Mouse (Mus musculus) olfactory bulb, adult 2 months (tissue): Measurements from ENCODE around the gene Obsl1. TPM values are rescaled to one million over a fixed set of nuclear protein-coding genes. Genes with fewer than 3 reads are reported as not detected.

ENCODE experiments used
- H3K27ac ChIP-seq: fragments of 200-500 bp; 2 replicates; pipeline ENCODE4 v1.5.1; 2012; ENCODE audit warnings: low read depth, low read length; ENCODE audit not compliant: insufficient read depth
- H3K4me1 ChIP-seq: fragments of 200-500 bp; 2 replicates; pipeline ENCODE4 v1.6.1; 2012; ENCODE audit warnings: low read length; ENCODE audit not compliant: control insufficient read depth, insufficient read depth
- H3K4me3 ChIP-seq: fragments of 200-500 bp; 2 replicates; pipeline ENCODE4 v1.5.1; 2012; ENCODE audit warnings: mild to moderate bottlenecking, low read depth, low read length, moderate library complexity; ENCODE audit not compliant: insufficient read depth
- CTCF ChIP-seq: fragments of 200-500 bp; IDR thresholded peaks from 2 replicates; pipeline ENCODE4 v1.5.1; 2012; ENCODE audit warnings: low read depth, mild to moderate bottlenecking, low read length, moderate library complexity; ENCODE audit not compliant: insufficient read depth
- POLR2A ChIP-seq: fragments of 200-500 bp; IDR thresholded peaks from 2 replicates; pipeline ENCODE4 v1.6.1; 2012; ENCODE audit warnings: mild to moderate bottlenecking, low read depth, low read length, moderate library complexity; ENCODE audit not compliant: insufficient read depth
- WGBS: fragments of 180-500 bp; shearing (Covaris S2); methylation state at CpG from one replicate; pipeline ENCODE4 v1.1.7; 2018; 5-methylcytosine and 5-hydroxymethylcytosine counted together
- polyA plus RNA-seq: library from polyadenylated mRNA; stranded (reverse); fragments of >200 nt; gene quantifications from 2 replicates; pipeline ENCODE4 v1.2.4, GENCODE M21; 2012; ENCODE audit warnings: low replicate concordance; ENCODE audit not compliant: missing spikeins, insufficient read depth, insufficient read length

The Obsl1 gene
- polyA plus RNA-seq, 1 experiment, result not detected

DNA sequence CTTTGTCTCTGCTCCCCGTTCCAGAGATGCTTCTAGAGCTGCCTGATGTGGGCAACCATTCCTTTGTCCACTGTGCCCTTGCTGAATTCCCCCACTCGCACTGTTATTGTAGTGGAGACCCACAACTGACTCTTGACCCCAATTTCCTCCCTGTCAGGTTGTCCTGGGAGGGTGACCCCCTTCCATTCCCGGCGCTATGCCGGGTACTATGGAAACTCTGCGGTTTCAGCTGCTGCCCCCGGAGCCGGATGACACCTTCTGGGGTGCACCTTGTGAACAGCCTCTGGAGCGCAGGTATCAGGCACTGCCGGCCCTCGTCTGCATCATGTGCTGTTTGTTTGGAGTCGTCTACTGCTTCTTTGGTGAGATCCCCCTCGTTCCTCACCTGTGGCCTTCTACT, 26.2 kb downstream of the Obsl1 start:
- Histone ChIP-seq H3K4me1 (peaks cover 28% of the 10 kb centered on the region), H3K27ac (peak overlapping the region; percentile 76), H3K4me3 (peak overlapping the region; percentile 82)
- 9% methylated on average over 13 of the region's 13 CpGs for WGBS
- TF ChIP-seq CTCF, result no peak
- TF ChIP-seq POLR2A, result no peak

DNA sequence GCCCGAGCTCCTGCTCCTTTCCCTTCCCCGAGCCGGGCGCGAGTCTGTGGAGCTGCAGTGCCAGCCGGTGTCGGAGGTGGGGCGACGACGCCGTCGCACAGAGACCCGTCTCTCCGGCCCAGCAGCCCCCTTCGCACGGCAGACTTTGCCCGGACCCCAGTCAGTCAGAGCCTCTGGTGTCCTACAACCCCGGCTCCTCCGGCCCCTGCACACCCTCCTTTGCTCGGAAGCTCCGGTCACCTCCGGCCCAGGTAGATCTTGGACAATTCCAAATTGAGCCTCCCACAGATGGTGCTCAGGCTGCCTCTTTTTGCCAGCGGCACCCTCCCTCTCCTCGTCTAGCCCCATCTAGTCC, 26.6 kb downstream of the Obsl1 start:
- TF ChIP-seq CTCF (no peak), POLR2A (no peak)
- Histone ChIP-seq H3K4me1 (peaks cover 31% of the 10 kb centered on the region), H3K27ac (peak overlapping the region; percentile 76), H3K4me3 (peak overlapping the region; percentile 82)
- WGBS, result 1% methylated on average over 24 of the region's 24 CpGs

DNA sequence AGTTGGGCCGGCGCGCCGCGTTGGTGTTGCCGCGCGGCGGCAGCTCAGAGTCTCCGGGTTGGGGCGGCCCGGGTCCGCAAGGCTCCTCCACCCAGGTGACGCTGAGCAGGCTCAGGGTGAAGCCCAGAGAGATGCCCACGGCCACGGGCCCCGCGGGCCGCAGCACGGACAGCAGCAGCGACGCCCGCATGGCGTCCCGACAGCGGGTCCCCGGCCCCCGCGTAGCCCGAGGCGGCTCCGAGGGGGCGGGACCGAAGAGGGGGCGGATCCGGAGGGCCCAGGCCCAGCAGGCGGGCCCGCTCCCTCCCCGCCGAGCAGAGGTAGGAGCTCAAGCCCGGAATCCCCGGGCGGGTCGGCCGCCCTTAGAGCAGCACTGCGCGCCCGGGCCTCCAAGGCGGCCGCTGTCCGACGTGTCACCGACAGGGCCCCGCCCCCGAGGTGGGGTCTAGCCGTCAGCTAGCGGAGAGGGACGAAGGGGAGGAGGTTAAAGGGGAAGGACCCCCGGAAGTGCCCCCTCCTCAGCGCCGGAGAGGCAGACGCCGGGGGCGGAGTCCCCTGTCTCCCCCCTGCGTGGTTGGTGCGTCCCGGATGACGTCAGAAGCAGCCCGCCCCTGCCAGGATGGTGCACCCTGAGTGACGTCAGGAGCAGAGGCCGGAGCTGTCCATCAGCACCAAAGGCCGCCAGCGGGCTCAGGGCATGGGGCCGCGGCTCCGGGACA, 27.2 kb downstream of the Obsl1 start, which contains the start of the genes Chpf and Tmem198:
Gene Chpf, minus strand, starts transcription at position 392 of the 719 bp plus-strand sequence.
Gene Tmem198, plus strand, starts transcription at position 617 of the 719 bp plus-strand sequence.
- under 1% methylated on average over 76 of the region's 76 CpGs for WGBS
- Histone ChIP-seq H3K4me1 (peaks cover 33% of the 10 kb centered on the region), H3K4me3 (peak within 1 kb of the TSS; percentile 82), H3K27ac (peak within 1 kb of the TSS; percentile 76)
- TF ChIP-seq POLR2A, result peak; percentile 73
- TF ChIP-seq CTCF, result no peak

DNA sequence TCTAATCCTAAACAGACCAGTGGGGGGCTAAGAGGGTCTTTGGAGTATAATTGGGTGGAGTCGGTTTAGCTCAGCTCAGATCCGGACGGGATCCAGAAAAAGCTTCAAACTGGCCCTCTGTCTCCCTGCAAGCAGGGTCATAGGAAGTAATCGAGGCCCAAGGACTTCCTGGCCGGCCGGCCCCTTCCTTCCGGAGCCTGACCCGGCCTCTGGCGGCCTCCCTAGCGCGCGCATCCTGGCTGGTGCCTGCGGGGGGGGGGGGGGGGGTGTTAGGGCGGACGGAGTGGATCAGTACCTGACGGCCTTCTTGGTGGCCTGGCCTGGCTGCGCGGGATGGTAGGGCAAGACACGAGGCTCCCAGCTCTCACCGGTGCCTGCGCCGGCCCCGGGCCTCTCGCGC, 27.8 kb downstream of the Obsl1 start:
- TF ChIP-seq CTCF, result no peak
- TF ChIP-seq POLR2A, result no peak
- Histone ChIP-seq H3K27ac (peak overlapping the region; percentile 76; the same call in 1 of the 2 replicates), H3K4me3 (peak overlapping the region; percentile 82), H3K4me1 (peaks cover 36% of the 10 kb centered on the region)
- under 1% methylated on average over 25 of the region's 25 CpGs for WGBS

DNA sequence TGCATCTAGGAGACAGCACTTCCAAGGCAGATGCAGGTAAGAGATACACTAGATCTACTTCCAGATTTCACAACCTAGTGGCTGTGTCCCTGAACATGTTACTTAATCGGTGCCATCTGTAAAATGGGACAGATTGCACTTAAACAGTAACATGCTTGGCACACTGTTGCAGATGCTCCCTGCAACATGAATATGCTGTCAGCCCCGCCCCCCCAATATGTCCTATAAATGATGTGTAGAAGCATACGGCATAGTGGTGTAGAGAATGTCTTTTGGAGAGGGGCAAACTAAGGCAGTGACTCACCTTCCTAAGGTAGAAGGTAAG, 28.3 kb downstream of the Obsl1 start:
- no peak overlapping the region; the same call in 1 of the 2 replicates for H3K4me3 ChIP-seq
- no peak overlapping the region for H3K27ac ChIP-seq
- H3K4me1 ChIP-seq, result peaks cover 34% of the 10 kb centered on the region
- 35% methylated on average over 3 of the region's 3 CpGs for WGBS
- TF ChIP-seq CTCF (no peak), POLR2A (no peak)

DNA sequence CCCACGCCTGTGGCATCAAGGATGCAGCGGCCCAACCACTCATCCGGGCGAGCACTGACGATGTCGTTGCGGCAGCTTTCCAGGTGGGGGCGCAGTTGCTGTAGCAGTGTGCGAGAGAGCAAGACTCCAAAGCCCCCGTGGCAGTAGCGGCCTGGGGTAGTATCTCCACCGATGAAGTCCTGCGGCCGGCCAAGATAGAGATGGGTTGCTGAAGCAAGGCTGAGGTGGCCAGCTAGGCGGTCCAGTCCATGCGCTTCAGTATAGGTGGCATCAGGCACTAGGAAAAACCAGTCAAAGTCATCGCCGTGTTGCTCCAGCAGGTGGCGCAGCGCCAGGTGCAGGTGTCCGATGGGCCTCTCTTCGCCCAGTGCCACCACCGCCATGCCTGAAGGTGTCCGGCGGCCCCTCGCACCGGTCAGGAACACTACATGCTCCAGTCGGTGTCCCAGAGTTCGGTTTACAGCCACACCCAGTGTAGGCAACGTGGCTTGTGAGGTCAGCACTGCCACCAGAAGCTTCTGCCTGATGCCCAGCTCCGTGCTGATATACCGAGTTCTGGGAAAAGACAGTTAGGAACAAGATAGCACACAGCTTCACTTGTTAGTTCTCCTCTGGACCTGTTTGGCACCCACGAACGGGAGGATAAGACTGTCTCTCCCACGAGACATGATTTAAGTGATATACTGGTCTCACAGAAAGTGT, 28.8 kb downstream of the Obsl1 start:
- Histone ChIP-seq H3K4me3 (peak overlapping the region; percentile 42), H3K4me1 (peaks cover 29% of the 10 kb centered on the region), H3K27ac (no peak overlapping the region)
- no peak for TF ChIP-seq POLR2A
- peak; percentile 99 for TF ChIP-seq CTCF
- 6% methylated on average over 35 of the region's 35 CpGs for WGBS

DNA sequence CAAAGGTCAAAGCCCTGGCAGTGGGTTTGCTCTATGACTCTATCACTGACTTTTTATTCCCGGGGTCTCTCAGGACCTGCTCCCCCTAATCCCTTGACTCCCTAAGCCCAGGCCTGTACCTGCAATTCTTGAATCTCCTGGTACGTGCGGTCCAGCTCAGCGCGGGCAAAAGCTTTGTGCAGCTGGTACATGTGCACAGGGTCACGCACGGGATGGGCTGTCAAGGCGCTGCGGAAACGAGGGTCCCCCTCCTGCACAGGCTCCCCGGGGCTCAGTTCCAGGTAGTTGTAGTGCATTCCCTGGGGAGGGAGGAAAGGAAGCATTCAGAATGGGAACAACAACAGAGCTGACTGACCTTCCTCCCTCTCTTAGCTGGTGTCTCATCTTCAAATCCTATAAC, 29.8 kb downstream of the Obsl1 start:
- TF ChIP-seq CTCF (no peak), POLR2A (no peak)
- H3K27ac ChIP-seq, result no peak overlapping the region
- no peak overlapping the region for H3K4me3 ChIP-seq
- peaks cover 26% of the 10 kb centered on the region for H3K4me1 ChIP-seq
- 94% methylated on average over 11 of the region's 11 CpGs for WGBS

DNA sequence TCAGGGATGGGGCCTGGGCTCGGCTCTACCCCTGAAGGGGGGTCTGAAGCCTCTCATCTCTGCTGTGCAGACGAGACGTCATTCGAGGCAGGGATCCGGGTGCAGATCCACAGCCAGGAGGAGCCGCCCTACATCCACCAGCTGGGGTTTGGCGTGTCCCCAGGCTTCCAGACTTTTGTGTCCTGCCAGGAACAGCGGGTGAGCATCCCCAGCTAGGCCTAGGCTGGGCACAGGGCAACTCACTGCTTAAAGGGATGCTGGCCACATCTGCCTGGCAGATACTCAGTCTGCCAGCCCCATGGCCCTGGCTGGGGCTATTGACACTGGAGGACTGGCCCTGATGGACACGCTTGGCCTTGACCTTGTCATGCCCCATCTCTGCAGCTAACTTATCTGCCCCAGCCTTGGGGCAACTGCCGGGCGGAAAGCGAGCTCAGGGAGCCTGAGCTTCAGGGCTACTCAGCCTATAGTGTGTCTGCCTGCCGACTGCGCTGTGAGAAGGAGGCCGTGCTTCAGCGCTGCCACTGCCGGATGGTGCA, 36.9 kb downstream of the Obsl1 start:
- no peak for TF ChIP-seq POLR2A
- no peak for TF ChIP-seq CTCF
- WGBS, result 81% methylated on average over 17 of the region's 17 CpGs
- H3K4me3 ChIP-seq, result no peak overlapping the region
- no peak overlapping the region for H3K27ac ChIP-seq
- peaks cover 10% of the 10 kb centered on the region for H3K4me1 ChIP-seq
